Mouse (Mus musculus) kidney, postnatal 4 days (tissue): ENCODE measurements around the gene Krt26.

Experiments
- DNase-seq, 2 experiments: peaks; one replicate each; pipeline ENCODE4 v3.0.0; 2021; ENCODE audit warnings: mixed read lengths in 2 of 2

Gene Krt26

DNA sequence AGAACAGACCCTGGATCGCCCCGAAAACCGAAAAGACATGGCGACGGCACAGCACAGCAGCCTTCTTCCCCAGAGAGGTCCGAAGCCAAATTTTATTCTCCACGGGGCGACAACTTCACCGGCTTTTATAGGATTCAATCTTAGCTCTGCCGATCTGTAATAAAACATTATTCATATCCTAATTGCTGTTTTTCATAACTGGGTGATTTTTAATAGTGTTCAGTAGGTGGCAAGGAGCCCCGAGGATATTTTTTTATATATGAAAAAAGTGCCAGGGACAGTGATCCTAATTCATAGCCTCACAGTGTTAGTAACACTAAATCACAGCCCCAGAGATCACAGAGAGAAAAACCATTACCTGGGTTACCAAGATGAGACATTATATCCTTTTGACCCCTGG is at the start of gene Krt26:
Gene Krt26 (minus strand): TSS at position 101 of the 400 bp plus-strand sequence.
- DNase-seq = no peak

DNA sequence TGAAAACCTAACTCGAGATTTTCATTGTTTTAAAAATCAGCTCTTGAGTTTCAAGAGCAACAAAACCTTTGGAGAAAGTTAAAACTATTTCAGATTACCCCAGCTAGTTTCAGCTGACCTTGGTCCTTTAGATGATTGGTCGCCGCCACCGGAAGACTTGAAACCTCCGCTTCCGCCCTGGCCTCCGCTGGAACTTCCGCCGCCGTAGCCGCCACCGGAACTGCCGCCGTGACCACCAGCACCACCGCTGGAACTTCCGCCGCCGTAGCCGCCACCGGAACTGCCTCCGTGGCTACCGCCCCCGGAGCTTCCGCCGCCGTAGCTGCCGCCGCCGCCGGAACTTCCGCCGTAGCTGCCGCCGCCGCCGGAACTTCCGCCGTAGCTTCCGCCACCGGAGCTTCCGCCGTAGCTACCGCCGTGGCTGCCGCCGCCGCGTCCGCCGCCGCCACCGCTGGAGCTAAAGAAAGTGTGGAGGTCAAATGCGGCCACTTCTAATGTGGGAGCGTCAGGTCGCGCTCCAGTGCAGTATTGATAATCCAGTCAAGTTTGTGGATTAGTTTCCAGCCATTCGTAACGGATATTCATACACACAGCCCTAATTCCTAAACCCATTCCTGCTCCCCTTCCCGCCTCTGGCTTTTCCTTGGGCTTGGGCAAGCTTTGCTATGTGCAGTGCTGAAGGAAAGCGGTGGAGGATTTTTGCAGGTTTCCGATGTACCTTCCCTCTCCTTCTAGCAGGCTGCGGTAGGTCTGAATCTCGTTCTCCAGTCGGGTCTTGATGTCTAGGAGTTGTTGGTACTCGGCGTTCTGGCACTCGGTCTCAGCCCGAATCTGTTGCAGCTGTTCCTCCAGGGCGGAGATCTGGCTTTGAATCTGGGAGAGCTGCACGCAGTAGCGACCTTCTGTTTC is 48.3 kb upstream of the Krt26 start:
- DNase-seq = peak; percentile 92 to 95

DNA sequence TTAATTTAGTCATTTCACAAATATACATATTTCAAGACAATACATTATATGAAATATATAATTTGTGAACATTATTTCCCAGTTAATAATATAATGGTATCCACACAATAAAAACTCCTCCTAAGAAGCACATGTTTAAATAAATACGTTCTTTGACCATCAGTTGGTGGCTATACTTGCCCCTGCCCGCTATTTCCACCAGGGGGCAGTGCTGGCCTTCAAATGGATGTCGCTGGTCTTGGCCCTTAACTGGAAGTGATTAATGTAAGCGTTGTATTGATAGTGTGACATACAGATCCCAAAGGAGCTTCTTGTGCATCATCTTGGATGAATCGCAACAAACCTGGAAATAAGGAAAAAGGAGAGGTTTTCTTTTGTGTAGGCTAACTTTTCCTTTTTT is 41.8 kb upstream of the Krt26 start:
- DNase-seq = peak; percentile 82 to 83

DNA sequence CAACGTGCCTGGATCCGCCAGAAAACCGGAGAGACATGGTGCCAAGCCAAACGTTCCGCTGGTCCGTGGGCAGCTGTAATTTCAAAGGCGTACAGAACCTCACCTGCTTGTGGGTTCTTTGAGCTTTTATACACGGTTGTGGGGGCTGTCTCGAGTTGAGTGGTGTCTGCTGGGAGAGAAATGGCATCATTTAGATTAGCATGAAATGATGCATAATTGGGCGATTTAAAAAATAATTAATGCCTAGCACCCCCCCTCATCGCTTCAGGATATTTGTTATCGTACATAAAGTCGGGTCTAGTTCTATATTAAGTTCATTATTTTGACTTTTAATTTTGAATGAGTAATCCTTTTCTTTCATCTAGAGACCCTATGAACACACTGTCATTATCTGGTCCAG is 37.0 kb upstream of the Krt26 start, which contains the start of gene Krt28:
Gene Krt28 (minus strand): TSS at position 101 of the 400 bp plus-strand sequence.
- DNase-seq = no peak

DNA sequence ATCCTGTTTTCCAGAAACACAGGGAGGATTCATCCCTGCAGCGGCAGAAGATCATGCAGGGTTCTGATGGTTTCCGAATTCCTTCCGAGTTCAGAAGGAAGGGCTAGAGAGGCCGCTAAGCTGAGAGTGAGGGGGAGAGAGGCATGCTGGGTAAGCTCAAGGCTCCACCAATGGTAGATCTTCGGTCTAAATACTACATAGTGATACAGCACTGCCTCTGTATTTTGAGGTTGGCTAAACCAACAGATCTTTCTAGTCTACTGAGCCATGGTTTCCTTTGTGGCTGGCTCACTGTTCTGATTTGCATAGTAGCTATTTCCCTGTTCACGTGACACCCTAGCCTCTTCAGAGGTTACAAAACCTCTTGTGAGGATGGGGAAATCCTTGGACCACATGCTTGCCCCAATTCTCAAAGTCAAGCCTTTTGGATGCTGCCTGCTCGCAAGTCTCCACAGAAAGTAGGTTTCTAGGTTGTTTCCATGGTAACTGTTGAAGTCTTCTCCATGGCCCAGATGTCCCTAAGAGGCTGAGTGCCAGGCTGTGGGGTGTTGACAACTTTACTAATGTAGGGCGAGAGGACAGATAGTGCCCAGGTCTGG is 32.2 kb upstream of the Krt26 start:
- no peak for DNase-seq

DNA sequence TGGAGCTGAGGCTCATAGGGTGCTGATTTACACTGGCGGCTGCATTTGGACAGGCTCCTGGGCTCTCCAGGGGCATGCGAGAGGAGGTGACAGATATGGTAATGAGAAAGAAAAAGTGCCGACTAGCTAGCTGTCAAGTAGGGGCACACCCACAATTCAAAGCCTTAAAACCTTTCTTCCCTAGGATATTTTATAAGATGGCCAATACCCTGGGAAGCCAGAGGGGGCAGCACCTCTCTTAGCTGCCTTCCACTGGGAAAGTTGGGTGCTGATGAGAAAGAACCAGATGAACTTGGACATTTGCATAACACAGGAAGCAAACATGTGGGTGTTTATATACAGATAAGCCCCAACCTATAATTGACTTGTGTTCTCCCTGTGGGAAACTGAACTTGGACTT is 31.5 kb upstream of the Krt26 start:
- DNase-seq = peak; percentile 35 to 42

DNA sequence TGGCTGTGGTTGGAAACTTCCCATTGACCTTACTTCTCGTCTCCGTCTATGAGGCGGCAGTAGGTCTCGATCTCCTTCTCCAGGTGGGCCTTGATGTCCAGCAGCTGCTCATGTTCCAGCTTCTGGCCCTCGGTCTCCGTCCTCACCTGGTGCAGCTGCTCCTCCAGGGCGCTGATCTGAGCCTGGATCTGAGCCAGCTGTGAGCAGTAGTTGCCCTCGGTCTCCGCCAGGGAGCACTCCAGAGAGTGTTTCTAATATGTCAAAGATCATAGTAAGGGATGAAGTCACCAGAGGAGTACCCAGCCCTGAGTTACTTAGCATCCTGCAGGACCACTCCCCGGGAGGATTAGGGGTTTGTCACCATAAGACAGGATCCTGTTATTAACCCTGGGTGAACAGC is 29.0 kb upstream of the Krt26 start:
- DNase-seq = peak; percentile 46 to 47

DNA sequence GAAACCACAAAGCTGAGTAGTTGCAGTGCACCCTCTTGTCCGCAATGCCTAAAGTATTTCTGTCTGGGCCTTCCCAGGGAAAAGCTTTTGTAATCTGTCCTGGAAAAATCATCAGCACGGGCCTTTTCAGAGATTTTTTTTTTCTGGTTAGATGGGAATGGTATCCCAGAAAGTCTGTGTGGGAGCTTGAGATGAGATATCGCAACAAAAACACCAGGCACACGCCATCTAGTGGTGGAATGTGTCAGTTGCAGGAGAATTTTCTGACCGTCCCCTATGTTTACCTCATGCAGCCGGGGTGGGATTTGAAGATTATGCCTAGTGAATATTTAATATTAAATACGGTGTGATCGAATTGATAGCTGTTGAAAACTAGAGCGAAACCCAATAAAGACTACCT is 26.6 kb upstream of the Krt26 start:
- DNase-seq = peak; percentile 45 to 47

DNA sequence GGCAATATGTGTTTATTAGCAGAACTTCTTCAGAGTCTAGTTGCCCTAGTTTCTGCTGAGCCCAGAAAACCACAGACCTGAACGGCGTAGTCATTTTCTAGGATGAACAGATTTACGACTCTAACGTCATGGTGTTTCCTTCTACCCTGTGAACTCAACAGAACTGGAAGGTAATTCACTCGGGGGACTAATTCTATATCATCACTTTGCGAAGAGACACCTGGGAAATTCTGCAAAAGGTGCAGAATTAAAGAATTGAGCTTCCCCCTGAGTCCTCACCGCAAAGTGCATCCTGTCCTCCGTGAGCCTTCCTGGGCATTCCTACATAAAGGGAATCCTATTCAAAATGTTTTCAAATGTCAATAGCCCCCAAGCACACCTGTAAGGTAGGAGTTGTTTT is 23.7 kb upstream of the Krt26 start:
- DNase-seq = no peak

DNA sequence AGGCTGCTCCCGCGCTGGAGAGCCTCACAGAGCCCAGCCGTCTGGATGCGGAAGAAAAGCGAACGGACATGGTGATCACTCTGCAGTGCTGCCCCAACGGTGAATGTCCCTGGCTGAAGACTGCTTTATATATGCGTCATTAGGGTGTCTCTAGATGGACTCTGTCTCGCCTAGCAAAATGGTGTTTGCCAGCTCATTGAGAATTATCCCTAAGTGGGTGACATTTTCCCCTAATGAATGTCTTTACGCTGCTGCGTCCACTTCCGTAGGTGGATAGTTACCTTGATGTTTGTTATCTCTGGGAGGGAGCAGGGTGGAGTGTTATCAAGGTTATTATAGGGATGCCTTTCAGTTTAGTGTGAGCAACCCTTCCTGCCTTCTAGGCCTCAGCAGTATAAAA is 13.2 kb upstream of the Krt26 start, which contains the start of gene Krt27:
Gene Krt27 (minus strand): TSS at position 101 of the 400 bp plus-strand sequence.
- DNase-seq = no peak

DNA sequence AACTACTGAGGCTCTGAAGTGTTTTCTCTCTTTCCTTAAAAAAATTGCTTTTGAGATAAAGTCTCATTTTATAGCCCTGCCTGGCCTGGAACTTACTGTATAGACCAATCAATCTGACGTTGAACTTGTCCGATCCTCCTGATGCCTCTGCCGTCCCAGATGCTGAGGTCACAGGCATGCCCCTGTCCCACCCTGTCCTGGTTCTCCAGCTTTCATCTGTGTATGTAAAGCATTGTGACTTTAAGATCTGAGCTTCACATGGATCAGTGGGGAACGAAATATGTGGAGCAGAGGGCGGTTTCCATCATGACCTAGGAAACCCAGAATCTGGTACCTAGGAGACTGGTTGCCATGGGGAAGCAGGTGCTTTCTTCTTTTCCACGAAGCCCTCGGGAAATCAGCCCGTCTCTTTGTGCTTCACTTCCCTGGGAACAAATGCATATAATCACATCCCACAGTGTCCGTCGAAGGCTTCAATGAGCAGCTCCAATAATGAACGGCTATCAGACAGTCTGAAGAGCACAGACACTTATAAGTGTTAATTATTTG is 1.6 kb upstream of the Krt26 start:
- no peak for DNase-seq

DNA sequence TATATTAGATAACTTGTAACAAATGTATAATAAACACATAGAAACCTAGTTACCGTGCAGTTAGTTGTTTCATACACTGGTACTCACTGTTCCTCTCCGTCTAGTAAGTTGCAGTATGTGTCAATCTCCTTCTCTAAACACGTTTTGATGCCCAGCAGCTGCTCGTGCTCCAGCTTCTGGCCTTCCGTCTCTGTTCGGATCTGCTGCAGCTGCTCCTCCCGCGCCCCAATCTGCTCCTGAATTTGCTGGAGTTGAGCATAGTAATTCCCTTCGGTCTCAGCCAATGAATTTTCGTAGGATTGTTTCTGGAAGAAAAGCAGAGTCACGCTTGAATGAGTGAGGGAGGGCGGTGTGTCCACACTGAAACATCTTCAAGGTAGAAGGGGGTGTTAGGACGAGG is 4.3 kb downstream of the Krt26 start:
- DNase-seq = peak; percentile 51

DNA sequence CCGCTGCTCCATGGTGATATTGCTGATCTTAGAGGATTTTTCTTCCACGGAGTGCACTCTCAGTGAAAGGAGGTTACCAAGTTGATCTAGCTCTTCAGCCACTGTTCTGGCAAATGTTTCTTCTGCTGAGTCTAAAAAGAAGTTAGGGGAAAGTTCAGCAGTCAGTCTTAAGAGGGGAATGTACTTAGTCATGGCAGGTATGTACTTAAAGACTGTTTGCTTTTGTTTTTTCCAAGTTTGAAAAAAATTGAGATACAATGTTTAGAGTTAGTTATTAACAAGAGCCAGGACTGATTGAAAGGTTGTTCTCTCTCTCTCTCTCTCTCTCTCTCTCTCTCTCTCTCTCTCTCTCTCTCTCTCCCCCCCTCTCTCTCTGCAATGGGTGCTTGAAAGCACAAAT is 8.1 kb downstream of the Krt26 start:
- no peak for DNase-seq

DNA sequence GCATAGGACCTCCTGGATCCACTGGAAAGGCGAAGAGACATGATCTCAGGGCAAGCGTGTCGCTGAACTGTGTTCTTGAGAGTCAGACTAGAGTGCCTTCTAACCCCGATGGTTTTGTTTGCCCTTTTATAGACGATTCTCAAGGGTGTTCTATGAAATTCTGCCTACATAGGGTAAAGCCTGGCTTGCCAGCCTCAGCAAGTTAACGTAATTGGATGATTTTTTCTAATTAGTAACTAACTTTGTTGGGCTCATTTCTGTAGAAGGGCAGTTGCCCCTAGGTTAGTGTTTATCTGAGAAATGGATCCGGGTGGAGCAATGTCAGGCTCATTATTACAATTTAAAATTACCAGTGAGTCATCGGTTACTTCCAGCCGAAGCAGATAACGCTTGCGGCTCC is 14.9 kb downstream of the Krt26 start, which contains the start of gene Krt25:
Gene Krt25 (minus strand): TSS at position 101 of the 400 bp plus-strand sequence.
- no peak for DNase-seq

DNA sequence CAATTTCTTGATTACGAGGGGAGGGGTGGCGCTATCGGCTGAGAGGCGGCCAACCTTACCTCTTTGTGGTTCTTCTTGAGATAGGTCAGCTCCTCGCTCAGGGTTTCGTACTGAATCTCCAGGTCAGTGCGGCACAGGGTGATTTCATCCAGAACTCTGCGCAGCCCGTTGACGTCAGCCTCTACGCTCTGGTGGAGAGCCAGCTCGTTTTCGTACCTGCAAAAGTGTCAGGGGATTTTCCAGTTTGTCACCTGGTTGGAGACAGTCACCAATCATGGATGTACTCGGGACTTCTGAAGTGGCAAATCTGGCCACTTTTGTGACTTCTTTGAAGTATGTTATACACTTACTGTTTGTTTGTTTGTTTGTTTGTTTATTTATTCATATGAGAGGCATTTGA is 16.7 kb downstream of the Krt26 start:
- DNase-seq = no peak

DNA sequence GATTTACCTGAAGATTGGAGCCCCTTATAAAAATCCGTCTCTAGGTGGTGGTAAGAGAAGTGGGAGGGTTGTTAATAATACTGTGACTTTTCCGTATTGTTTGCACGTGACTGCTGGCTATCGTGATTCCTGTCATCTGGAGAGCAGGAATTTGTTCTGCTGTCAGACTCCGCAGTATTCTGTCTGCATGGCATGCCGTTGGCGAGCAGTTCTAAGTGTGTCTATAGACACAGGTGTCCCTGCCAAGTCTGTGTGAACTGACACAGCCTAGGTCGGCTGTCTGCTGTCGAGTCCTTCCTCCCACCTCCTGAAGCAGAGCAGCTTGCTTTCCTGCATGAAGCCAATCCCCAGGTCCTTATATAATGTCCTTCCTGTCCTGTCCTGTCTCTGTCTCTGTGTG is 18.6 kb downstream of the Krt26 start:
- no peak for DNase-seq

DNA sequence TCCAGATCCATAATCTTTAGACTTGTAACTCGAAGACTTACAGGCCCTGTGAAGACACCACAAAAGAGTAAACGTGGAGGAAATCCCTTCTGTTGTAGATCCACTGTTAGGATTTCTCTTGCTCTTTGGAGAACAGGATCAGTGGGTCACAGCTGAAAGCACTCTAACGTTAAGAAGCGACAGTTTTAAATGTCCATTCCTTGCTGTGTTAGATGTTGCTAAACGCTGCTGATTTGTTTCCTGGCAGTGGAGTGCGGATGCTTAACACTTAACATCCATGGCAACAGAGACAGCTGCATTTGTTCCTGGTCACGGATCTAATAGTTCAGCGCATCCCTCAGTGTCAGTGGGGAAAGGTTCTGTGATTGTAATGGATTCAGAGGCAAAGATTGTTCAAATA is 21.2 kb downstream of the Krt26 start:
- peak in 1 of 2 experiments; percentile 29 for DNase-seq

DNA sequence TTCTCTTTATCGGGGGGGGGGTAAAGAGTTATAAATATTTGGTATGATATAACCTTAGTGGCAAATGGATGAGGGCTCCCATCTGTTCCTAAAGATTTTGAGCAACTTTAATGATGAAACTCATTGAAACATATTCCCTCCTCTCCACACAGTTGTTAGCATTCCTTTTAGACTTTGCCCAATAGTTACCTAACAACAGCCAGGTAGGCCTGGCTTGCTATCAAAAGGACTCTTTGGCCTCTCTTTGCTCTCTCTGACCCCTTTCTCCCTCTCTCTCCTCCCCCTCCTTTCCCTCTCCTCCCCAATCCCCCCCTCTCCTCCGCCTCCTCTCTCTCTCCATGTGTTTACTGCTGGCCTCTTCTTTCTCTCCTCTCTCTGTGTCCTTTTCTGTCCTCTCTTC is 23.2 kb downstream of the Krt26 start:
- no peak for DNase-seq

DNA sequence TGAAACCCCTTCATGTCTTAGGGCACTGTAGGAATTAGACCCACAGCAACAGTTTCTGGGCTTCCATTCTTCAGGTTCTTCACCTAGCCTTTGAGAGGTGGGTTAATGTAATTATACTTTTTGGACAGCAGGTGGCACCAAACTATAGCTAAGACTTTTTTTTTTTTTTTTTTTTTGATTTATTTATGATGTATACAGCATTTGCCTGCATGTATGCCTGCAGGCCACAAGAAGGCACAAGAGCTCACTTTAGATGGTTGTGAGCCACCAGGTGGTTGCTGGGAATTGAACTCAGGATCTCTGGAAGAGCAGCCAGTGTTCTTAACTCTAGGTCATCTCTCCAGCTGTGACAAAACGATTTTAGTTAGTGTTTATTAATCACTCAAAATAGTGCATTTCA is 26.9 kb downstream of the Krt26 start:
- peak in 1 of 2 experiments; percentile 10 for DNase-seq

DNA sequence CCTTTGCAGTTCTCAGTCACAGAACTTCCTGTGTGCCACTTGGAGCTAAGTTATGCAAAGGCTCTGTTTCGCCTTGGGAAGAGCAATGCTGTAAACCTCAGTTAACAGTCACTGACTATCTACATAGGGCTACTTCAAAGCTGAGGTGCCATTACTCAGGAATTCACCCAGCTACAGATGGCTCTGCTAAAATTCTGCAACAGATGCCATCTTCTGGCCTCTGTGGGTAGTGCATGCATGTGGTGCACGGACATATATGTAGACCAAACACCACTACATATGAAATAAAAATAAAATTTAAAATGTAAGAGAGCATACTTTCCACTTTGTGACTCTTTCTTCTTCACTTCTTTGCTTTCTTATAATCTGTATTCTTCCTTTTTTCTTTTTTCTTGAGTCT is 30.2 kb downstream of the Krt26 start:
- DNase-seq = peak; percentile 76 to 79

DNA sequence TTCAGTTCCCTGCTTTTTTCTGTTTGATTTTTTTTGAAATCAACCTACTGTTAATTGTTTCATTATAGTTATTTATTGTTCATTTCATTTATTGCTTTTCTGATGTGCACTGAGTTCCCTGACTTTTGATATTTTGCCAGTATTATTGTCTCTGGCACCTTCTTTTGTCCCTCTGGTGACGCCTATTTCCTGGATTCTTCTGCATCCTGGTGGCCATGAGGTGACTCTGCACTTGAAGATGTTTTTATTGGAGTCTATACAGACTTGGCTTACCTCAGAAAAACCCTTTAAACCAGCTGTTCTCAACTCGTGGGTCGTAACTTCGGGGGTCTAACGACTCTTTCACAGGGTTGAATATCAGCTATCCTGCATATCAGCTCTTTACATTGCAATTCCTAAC is 42.7 kb downstream of the Krt26 start:
- DNase-seq = no peak

DNA sequence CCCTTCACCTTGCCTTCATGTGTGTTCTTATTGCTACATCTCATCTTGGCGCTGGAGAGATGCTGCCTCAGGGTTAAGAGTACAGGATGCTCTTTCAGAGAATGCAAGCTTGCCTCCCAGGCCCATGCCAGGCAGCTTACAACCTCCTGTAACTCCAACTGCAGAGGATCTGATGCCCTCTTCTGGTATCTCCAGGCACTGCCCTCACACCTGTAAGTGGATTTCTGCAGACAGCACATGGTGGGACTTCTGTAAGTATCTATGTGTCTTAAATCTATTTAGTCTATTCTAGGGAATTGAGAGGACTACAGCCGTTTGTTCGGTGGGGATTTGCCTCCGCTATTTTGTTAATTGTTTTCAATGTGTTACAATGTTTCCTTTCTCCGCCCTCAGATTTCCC is 44.9 kb downstream of the Krt26 start:
- DNase-seq = peak; percentile 58 to 72

DNA sequence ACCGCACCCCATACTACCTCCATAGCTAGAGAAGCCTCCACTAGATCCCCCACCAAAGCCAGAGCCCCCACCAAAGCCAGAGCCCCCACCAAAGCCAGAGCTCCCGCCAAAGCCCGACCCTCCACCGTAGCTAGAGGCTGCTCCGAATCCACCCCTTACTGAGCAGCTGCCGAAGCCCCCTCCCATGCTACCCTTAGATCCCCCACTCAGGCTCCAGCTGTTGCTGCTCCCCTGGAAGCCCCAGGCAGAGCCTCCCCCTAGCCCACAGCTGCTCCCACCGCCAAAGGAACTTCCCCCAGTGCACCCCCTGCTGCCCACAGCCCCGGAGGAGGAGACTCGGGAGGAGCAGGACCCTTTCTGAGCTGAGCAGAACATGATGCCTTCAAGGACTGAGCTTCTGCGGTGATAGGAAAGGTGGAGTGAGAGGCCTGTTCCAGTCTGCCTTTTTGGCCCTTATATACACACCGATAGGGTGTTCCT is 52.9 kb downstream of the Krt26 start, which contains the start of gene Krt24:
Gene Krt24 (minus strand): TSS at position 430 of the 480 bp plus-strand sequence.
- DNase-seq = peak in 1 of 2 experiments; percentile 5
